In the genomic region with DNA sequence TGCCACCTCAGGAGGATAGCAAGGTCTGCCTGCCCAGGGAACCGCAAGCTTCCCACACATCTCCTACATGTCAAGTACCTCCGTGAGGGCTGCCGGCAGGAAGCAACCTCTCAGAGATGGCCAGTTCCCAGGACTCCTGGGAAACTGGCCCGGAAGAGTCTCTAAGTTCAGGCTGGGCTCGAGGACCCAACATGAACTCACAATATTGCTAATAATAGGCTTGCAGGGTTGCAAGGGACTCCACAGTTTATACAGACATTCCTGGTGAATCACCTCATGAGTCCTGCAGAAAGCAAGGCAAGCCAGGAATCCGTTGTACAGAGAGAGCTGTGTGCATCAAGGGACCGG, we compare ENCODE assay signal across 12 mouse cellular contexts. TPM values are rescaled to one million over a fixed set of nuclear protein-coding genes. Genes with fewer than 3 reads are reported as not detected.
DNase-seq lines count a peak whose midpoint lies in the region; ATAC-seq and TF ChIP-seq lines count a peak whose summit lies in the region.
"Had no signal": no experiment of that assay in that cellular context is flagged by ENCODE, and none has a peak within 500 bp of the region (broad histone marks: within the 10 kb centered on the region; RNA-seq: fewer than 3 reads in every experiment).

No protein-coding gene starts in this region.

- no peak overlapping the region for H3K9ac ChIP-seq in lung, postnatal 0 days (replicated peaks; ENCODE audit: low read depth)
- no peak overlapping the region for H3K9ac ChIP-seq in forebrain, embryonic 14.5 days (ENCODE audit: low read length)

- H3K4me2 ChIP-seq in lung, postnatal 0 days (replicated peaks; ENCODE audit: low read depth, low read length), result no peak overlapping the region
- H3K4me2 ChIP-seq in forebrain, embryonic 14.5 days (ENCODE audit: low read length), result no peak overlapping the region

- H3K36me3 ChIP-seq in lung, postnatal 0 days (ENCODE audit: insufficient read depth, low read length), result no peaks in the 10 kb centered on the region
- H3K36me3 ChIP-seq in forebrain, embryonic 14.5 days (ENCODE audit: control insufficient read depth, insufficient read depth, low read length), result 0 out of 2 replicates have a peak, but pooled peaks cover 11% of the 10 kb centered on the region

- H3K27me3 ChIP-seq in lung, postnatal 0 days (replicated peaks; ENCODE audit: insufficient read depth, low read length), result no peaks in the 10 kb centered on the region
- H3K27me3 ChIP-seq in forebrain, embryonic 14.5 days (replicated peaks; ENCODE audit: control insufficient read depth, insufficient read depth, low read length), result no peaks in the 10 kb centered on the region

- TF ChIP-seq EP300 in lung, postnatal 0 days (IDR thresholded peaks at IDR 0.05), result no peak

- WGBS in lung, postnatal 0 days, result 29% methylated on average over 7 of the region's 7 CpGs
- WGBS in forebrain, embryonic 14.5 days, result 82% methylated on average over 7 of the region's 7 CpGs

- H3K9me3 ChIP-seq in lung, postnatal 0 days (ENCODE audit: low read length), result no peaks in the 10 kb centered on the region
- no peaks in the 10 kb centered on the region for H3K9me3 ChIP-seq in forebrain, embryonic 14.5 days (replicated peaks; ENCODE audit: control insufficient read depth, low read length)

- no peak for ATAC-seq in lung, postnatal 0 days
- no peak for ATAC-seq in forebrain, embryonic 14.5 days
- ATAC-seq: inflammation-experienced regulatory T-cells, adult 6 months had no signal

- 0 out of 2 replicates have a peak overlapping the region, but pooled peaks have one; percentile 3 for H3K4me3 ChIP-seq in gastrocnemius, adult 2 months
- no peak overlapping the region for H3K4me3 ChIP-seq in lung, postnatal 0 days (ENCODE audit: low read depth, low read length)
- H3K4me3 ChIP-seq in forebrain, embryonic 14.5 days (ENCODE audit: low read depth, low read length), result no peak overlapping the region

- peaks cover 59% of the 10 kb centered on the region for H3K4me1 ChIP-seq in lung, postnatal 0 days (ENCODE audit: insufficient read depth, low read depth, low read length)
- peaks cover 40% of the 10 kb centered on the region for H3K4me1 ChIP-seq in forebrain, embryonic 14.5 days (ENCODE audit: control insufficient read depth, insufficient read depth, low read length)

- intact Hi-C loops in gastrocnemius, adult 2 months (cut with DNase I), result no loop called here
- intact Hi-C loops in heart, postnatal 10 days (cut with DNase I), result no loop called here
- intact Hi-C loops in left cerebral cortex, postnatal 10 days (cut with DNase I), result no loop called here

- peak; percentile 54 for DNase-seq in gastrocnemius, adult 2 months
- DNase-seq in gastrocnemius, adult 8-10 months (ENCODE audit: low spot score in 2 of 2), result no peak
- DNase-seq in lung, postnatal 0 days (ENCODE audit: low spot score), result peak; percentile 36
- no peak for DNase-seq in lung, adult 18-20 months
- peak; percentile 76 to 79 for DNase-seq in heart, postnatal 10 days
- DNase-seq in left cerebral cortex, postnatal 10 days (ENCODE audit: extremely low spot score in 1 of 2, low spot score in 2 of 2), result no peak
- no peak for DNase-seq in B cell, adult 2 months
- DNase-seq in forebrain, embryonic 14.5 days (ENCODE audit: low spot score), result no peak
- DNase-seq: liver; thymus, adult 2 months had no signal

- TF ChIP-seq CTCF in gastrocnemius, adult 2 months (IDR thresholded peaks at IDR 0.05), result no peak
- no peak for TF ChIP-seq CTCF in lung, postnatal 0 days (IDR thresholded peaks at IDR 0.05)

- peak overlapping the region; percentile 84 for H3K27ac ChIP-seq in gastrocnemius, adult 2 months
- H3K27ac ChIP-seq in lung, postnatal 0 days (ENCODE audit: low read length), result peak overlapping the region; percentile 60
- no peak overlapping the region for H3K27ac ChIP-seq in forebrain, embryonic 14.5 days (ENCODE audit: low read depth, low read length)

RNA-seq across cellular contexts. Expression of gene Soga1, which starts 13.2 kb away (rescaled TPM):
- total RNA-seq in gastrocnemius, adult 2 months (2021), result 1 to 10 TPM; 2.8 to 4.5 TPM
- 1 to 10 TPM; 1.7 to 3.5 (median 2.3) TPM for total RNA-seq in gastrocnemius, adult 8-10 months (2022)
- 2.5 and 3.1 TPM in 2 replicates for polyA plus RNA-seq in lung, postnatal 0 days (2015; fragmentation: Nextera tagmentation; extraction: Ambion mirVana)
- total RNA-seq in heart, postnatal 10 days (2021), result 10 to 100 TPM; 33.3 to 34.6 TPM
- total RNA-seq in left cerebral cortex, postnatal 10 days (2021), result 10 to 100 TPM; 61.2 to 61.4 TPM
- polyA plus RNA-seq in forebrain, embryonic 14.5 days (2014; fragmentation: Nextera tagmentation; extraction: Ambion mirVana), result 5.9 and 8.1 TPM in 2 replicates

RNA-seq across cellular contexts. Expression of gene Tldc2, which starts 21.0 kb away (rescaled TPM):
- not detected for total RNA-seq in gastrocnemius, adult 2 months (2021)
- total RNA-seq in gastrocnemius, adult 8-10 months (2022), result not detected
- polyA plus RNA-seq in lung, postnatal 0 days (2015; fragmentation: Nextera tagmentation; extraction: Ambion mirVana), result not detected in 2 replicates
- not detected for total RNA-seq in heart, postnatal 10 days (2021)
- total RNA-seq in left cerebral cortex, postnatal 10 days (2021), result not detected
- polyA plus RNA-seq in forebrain, embryonic 14.5 days (2014; fragmentation: Nextera tagmentation; extraction: Ambion mirVana), result not detected in 2 replicates
- total RNA-seq: adrenal gland, postnatal 36 days had no signal
- polyA plus RNA-seq: inflammation-experienced regulatory T-cells, adult 6 months; thymus, adult 2 months had no signal

RNA-seq across cellular contexts. Expression of gene Dsn1, which starts 58.9 kb away (rescaled TPM):
- 1 to 10 TPM; 1.2 to 1.6 TPM for total RNA-seq in gastrocnemius, adult 2 months (2021)
- total RNA-seq in gastrocnemius, adult 8-10 months (2022), result 1 to 10 TPM; 2.2 to 2.5 (median 2.3) TPM
- 7.2 and 9.5 TPM in 2 replicates for polyA plus RNA-seq in lung, postnatal 0 days (2015; fragmentation: Nextera tagmentation; extraction: Ambion mirVana)
- total RNA-seq in heart, postnatal 10 days (2021), result 10 to 100 TPM in 1 of 2 experiments, 1 to 10 TPM in 1; 7.7 to 10.5 TPM
- total RNA-seq in left cerebral cortex, postnatal 10 days (2021), result 1 to 10 TPM; 5.9 to 7.1 TPM
- 24.5 and 27.7 TPM in 2 replicates for polyA plus RNA-seq in forebrain, embryonic 14.5 days (2014; fragmentation: Nextera tagmentation; extraction: Ambion mirVana)

Comparison
In these comparisons a context has a peak if more than half of its experiments do, and no peak if none do; other contexts are left out.
1. DNase-seq: peak in gastrocnemius, adult 2 months (single experiment), lung, postnatal 0 days (single experiment) and heart, postnatal 10 days (2 of 2); none in gastrocnemius, adult 8-10 months (0 of 2), lung, adult 18-20 months (0 of 2), left cerebral cortex, postnatal 10 days (0 of 2), B cell, adult 2 months (0 of 2) and forebrain, embryonic 14.5 days (single experiment).
2. RNA of gene Soga1, which starts 13.2 kb away (total RNA-seq): 61.2 to 61.4 TPM in left cerebral cortex, postnatal 10 days and 33.3 to 34.6 TPM in heart, postnatal 10 days; 2.8 to 4.5 TPM in gastrocnemius, adult 2 months and 1.7 to 3.5 TPM in gastrocnemius, adult 8-10 months; every median in the first group is over 4 times any median in the second.